Mouse (Mus musculus) myocyte (in vitro differentiated cells): ENCODE measurements around the gene Tmem206. TPM values are rescaled to one million over a fixed set of nuclear protein-coding genes. Genes with fewer than 3 reads are reported as not detected.

Source experiments
- H3K27me3 ChIP-seq: one replicate; pipeline ENCODE4 v1.6.1; 2011; ENCODE audit not compliant: control insufficient read depth, insufficient read depth, insufficient read length
- H3K36me3 ChIP-seq: one replicate; pipeline ENCODE4 v1.6.1; 2011; ENCODE audit not compliant: control insufficient read depth, insufficient read depth
- H3K4me2 ChIP-seq: one replicate; pipeline ENCODE4 v1.6.1; 2011; ENCODE audit warnings: low read depth, control low read depth
- H3K4me3 ChIP-seq: one replicate; pipeline ENCODE4 v1.5.1; 2011; ENCODE audit warnings: mild to moderate bottlenecking, control low read depth, moderate library complexity
- H3K79me2 ChIP-seq: one replicate; pipeline ENCODE4 v1.6.1; 2011; ENCODE audit not compliant: control insufficient read depth, insufficient read depth
- H3ac ChIP-seq: one replicate; pipeline ENCODE4 v1.6.1; 2011; ENCODE audit not compliant: control insufficient read depth, insufficient read length
- CEBPB ChIP-seq: IDR thresholded peaks from 2 replicates; pipeline ENCODE4 v1.6.1; 2011; ENCODE audit warnings: mild to moderate bottlenecking, moderate library complexity; ENCODE audit not compliant: poor library complexity, insufficient read depth, severe bottlenecking
- E2F4 ChIP-seq: IDR thresholded peaks from one replicate; pipeline ENCODE4 v1.6.1; 2011; ENCODE audit warnings: mild to moderate bottlenecking, control low read depth, moderate library complexity; ENCODE audit not compliant: insufficient read depth
- MAX ChIP-seq: IDR thresholded peaks from one replicate; pipeline ENCODE4 v1.6.1; 2011; ENCODE audit warnings: low read depth, mild to moderate bottlenecking, control low read depth
- MYOD1 ChIP-seq, 3 experiments: IDR thresholded peaks; one replicate each; pipeline ENCODE4 v1.6.1; 2011; ENCODE audit warnings: control low read depth in 2 of 3, low read depth in 2 of 3, mild to moderate bottlenecking in 2 of 3, moderate library complexity in 1 of 3; ENCODE audit not compliant: insufficient read length in 2 of 3, control insufficient read depth in 1 of 3
- MYOG ChIP-seq, 3 experiments: IDR thresholded peaks; one replicate each; pipeline ENCODE4 v1.6.1; 2011; ENCODE audit warnings: control low read depth in 2 of 3, low read depth in 2 of 3, mild to moderate bottlenecking in 2 of 3; ENCODE audit not compliant: insufficient read length in 2 of 3, control insufficient read depth in 1 of 3, insufficient read depth in 1 of 3
- POLR2A ChIP-seq: IDR thresholded peaks from one replicate; pipeline ENCODE4 v1.6.1; 2011; ENCODE audit warnings: low read depth, mild to moderate bottlenecking, control low read depth, moderate library complexity; ENCODE audit not compliant: insufficient read length
- POLR2AphosphoS2 ChIP-seq: IDR thresholded peaks from one replicate; pipeline ENCODE4 v1.6.1; 2011; ENCODE audit warnings: low read depth, control low read depth; ENCODE audit not compliant: insufficient read length
- REST ChIP-seq: IDR thresholded peaks from one replicate; pipeline ENCODE4 v1.6.1; 2011; ENCODE audit warnings: mild to moderate bottlenecking, control low read depth, moderate library complexity; ENCODE audit not compliant: insufficient read depth, insufficient read length
- SRF ChIP-seq: IDR thresholded peaks from one replicate; pipeline ENCODE4 v1.6.1; 2011; ENCODE audit warnings: low read depth; ENCODE audit not compliant: control insufficient read depth, insufficient read length
- TCF12 ChIP-seq: IDR thresholded peaks from one replicate; pipeline ENCODE4 v1.6.1; 2011; ENCODE audit warnings: mild to moderate bottlenecking, control low read depth; ENCODE audit not compliant: poor library complexity, insufficient read depth, severe bottlenecking
- TCF3 ChIP-seq: IDR thresholded peaks from one replicate; pipeline ENCODE4 v1.6.1; 2011; ENCODE audit warnings: low read depth, control low read depth; ENCODE audit not compliant: insufficient read length
- USF1 ChIP-seq: IDR thresholded peaks from one replicate; pipeline ENCODE4 v1.6.1; 2011; ENCODE audit warnings: low read depth, mild to moderate bottlenecking, control low read depth, moderate library complexity
- polyA plus RNA-seq: library from polyadenylated mRNA; unstranded; fragments of >200 nt; fragmentation: generic; extraction: Trizol; gene quantifications from one replicate; pipeline ENCODE4 v1.2.1, GENCODE M21; 2012; ENCODE audit warnings: missing spikeins

Gene Tmem206
- polyA plus RNA-seq, 1 experiment, result 12.1 TPM

DNA sequence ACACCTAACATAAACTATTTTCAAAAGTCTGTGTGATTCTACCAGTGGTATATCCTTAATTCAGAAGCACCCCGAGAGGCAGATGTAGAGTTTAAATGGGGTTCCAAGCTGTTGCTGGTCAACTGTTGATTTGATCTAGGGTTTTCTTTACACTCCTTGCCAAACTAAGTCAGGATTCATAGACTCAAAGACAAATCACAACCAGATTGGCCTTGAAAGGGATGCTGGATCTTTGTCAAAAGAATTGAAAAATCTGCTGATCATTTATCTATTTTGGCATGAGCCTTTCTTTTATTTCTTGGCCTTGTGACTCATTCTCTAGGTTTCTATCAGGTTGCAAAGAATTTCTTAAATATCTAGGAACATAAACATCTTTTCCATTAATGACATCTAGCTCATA lies 69.5 kb downstream of the Tmem206 start:
- Histone ChIP-seq H3K79me2 (peaks cover 59% of the 10 kb centered on the region), H3K4me2 (peak overlapping the region; percentile 90), H3K36me3 (no peaks in the 10 kb centered on the region), H3ac (no peak overlapping the region), H3K27me3 (no peaks in the 10 kb centered on the region), H3K4me3 (peak overlapping the region; percentile 54)
- TF ChIP-seq MYOD1 (IDR thresholded peaks at IDR 0.05; ENCODE audit: control insufficient read depth in 1 of 3, insufficient read length in 2 of 3, low read depth in 2 of 3), result no peak
- TF ChIP-seq MAX, result no peak
- TF ChIP-seq REST, result no peak
- TF ChIP-seq TCF12, result no peak
- TF ChIP-seq POLR2A, result no peak
- TF ChIP-seq USF1, result no peak
- TF ChIP-seq TCF3, result no peak
- no peak for TF ChIP-seq SRF
- no peak for TF ChIP-seq CEBPB
- no peak for TF ChIP-seq E2F4
- no peak for TF ChIP-seq POLR2AphosphoS2
- no peak for TF ChIP-seq MYOG (IDR thresholded peaks at IDR 0.05; ENCODE audit: control insufficient read depth in 1 of 3, insufficient read depth in 1 of 3, insufficient read length in 2 of 3, low read depth in 2 of 3)

DNA sequence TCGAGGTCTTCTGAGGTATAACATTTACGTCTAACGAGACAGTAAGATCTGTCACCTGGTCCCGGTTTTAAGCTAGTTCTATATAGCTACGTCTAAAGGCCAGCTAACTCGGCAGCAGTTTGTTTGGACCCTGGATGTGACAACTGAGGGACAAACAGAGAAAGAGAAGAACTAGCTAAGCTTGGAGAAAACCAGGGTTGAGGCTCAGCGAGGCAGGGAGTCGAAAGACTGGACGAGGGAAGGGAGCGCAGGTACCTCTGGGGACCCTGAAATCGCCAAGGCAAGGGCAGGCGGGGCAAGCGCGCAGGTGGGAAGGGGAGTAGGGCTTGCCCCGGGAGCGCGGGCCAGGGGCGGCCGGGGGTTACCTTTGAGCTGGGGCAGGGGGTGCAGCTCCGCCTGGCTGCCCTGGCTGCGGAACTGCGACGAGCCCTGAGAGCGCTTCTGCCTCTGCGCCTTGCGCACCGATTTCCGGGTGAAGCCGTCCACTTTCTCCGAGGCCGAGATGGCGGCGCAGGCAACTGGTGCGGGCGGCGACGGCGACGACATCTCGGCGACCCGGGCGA lies 70.2 kb downstream of the Tmem206 start:
- Histone ChIP-seq H3K36me3 (no peaks in the 10 kb centered on the region), H3K79me2 (peaks cover 51% of the 10 kb centered on the region), H3K27me3 (no peaks in the 10 kb centered on the region), H3K4me2 (peak overlapping the region; percentile 90), H3K4me3 (peak overlapping the region; percentile 54), H3ac (peak overlapping the region; percentile 88)
- TF ChIP-seq POLR2A, result peak; percentile 6
- TF ChIP-seq E2F4, result no peak

- peak overlapping the region; percentile 88 for H3ac ChIP-seq
- no peaks in the 10 kb centered on the region for H3K36me3 ChIP-seq
- H3K79me2 ChIP-seq, result peaks cover 46% of the 10 kb centered on the region
- peak overlapping the region; percentile 54 for H3K4me3 ChIP-seq
- H3K27me3 ChIP-seq, result no peaks in the 10 kb centered on the region
- no peak for TF ChIP-seq SRF
- no peak for TF ChIP-seq CEBPB
- no peak for TF ChIP-seq TCF3
- TF ChIP-seq E2F4, result no peak
- no peak for TF ChIP-seq TCF12
- no peak for TF ChIP-seq USF1
- TF ChIP-seq MAX, result no peak
- no peak for TF ChIP-seq POLR2A
- no peak for TF ChIP-seq REST
- TF ChIP-seq POLR2AphosphoS2, result no peak
- no peak for TF ChIP-seq MYOG (IDR thresholded peaks at IDR 0.05; ENCODE audit: control insufficient read depth in 1 of 3, insufficient read depth in 1 of 3, insufficient read length in 2 of 3, low read depth in 2 of 3)
- TF ChIP-seq MYOD1 (IDR thresholded peaks at IDR 0.05; ENCODE audit: control insufficient read depth in 1 of 3, insufficient read length in 2 of 3, low read depth in 2 of 3), result no peak
- no peak overlapping the region for H3K4me2 ChIP-seq
These were observed 70.7 kb downstream of the Tmem206 start for GRCm38 (mm10) chr1:191396446-191396845.

DNA sequence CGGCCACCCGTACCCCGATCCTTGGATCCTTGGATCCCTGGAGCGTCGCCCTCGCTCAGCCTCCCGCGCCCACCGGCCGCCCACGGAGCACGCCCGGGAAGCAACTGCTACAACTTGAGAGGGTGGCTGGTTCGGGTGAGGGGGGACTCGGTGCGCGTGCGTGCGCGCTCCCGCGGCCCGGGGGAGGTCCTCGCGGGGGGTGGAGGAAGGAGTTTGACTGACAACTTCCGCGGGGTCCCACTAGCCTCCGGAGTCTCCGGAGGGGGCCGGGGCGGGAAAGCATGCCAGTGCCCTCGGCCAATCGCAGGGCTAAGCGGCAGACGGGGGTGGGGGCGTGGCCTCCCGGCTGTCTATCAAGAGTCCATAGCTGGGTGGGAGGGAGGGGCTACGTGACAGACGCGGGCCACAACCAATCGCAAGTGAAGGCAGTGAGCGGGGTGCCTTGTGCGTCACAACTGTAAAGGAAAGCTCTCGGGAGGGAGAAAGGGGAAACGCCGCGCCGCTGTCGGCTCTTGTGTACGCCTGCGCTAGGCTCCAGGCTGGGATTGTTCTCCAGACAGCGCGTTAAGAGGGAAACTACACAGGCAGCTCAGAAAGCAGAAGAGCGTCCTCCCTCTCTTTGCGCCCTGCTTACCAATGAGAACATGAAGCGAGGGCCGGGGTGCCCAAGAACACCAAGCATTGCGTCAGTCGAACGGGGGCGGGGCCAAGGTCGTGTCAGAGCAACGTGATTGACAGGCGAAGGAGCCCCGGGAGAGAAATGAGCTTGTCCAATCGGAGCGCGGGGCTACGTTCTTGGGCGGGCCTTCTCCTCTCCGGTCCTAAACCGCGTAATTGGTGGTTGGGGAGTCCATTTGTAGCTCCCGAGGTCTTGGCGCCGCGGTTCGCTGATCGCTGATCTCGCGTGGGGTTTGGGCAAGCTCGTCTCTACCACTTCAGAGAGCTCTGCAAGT lies 71.5 kb downstream of the Tmem206 start:
- Histone ChIP-seq H3K36me3 (no peaks in the 10 kb centered on the region), H3K79me2 (peaks cover 39% of the 10 kb centered on the region), H3K27me3 (no peaks in the 10 kb centered on the region), H3K4me3 (peak overlapping the region; percentile 54), H3ac (peak overlapping the region; percentile 88), H3K4me2 (peak overlapping the region; percentile 80)
- TF ChIP-seq TCF12 (no peak), CEBPB (peak; percentile 79), POLR2A (peak; percentile 83), MYOD1 (IDR thresholded peaks at IDR 0.05; ENCODE audit: control insufficient read depth in 1 of 3, insufficient read length in 2 of 3, low read depth in 2 of 3) (peak in 1 of 3 experiments; percentile 39), TCF3 (no peak), MAX (no peak), MYOG (IDR thresholded peaks at IDR 0.05; ENCODE audit: control insufficient read depth in 1 of 3, insufficient read depth in 1 of 3, insufficient read length in 2 of 3, low read depth in 2 of 3) (peak in 1 of 3 experiments; percentile 31), POLR2AphosphoS2 (peak; percentile 92), SRF (no peak), USF1 (no peak), E2F4 (no peak), REST (no peak)

Other genes starting within 250 kb of the Tmem206 start
- 0.07 TPM for gene Batf3, start 228.1 kb upstream of the Tmem206 start, polyA plus RNA-seq
- not detected for gene Fam71a, start 161.1 kb upstream of the Tmem206 start, polyA plus RNA-seq
- 59.6 TPM for gene Atf3, start 107.9 kb upstream of the Tmem206 start, polyA plus RNA-seq
- gene Nenf, start 7.7 kb upstream of the Tmem206 start, polyA plus RNA-seq, result 143 TPM
- 28.1 TPM for gene Ppp2r5a, start 77.4 kb downstream of the Tmem206 start, polyA plus RNA-seq
- gene Dtl, start 249.6 kb downstream of the Tmem206 start, polyA plus RNA-seq, result 1.2 TPM
- 17.5 TPM for gene Ints7, start 249.7 kb downstream of the Tmem206 start, polyA plus RNA-seq